Mouse (Mus musculus): ENCODE measurements around the gene Lrrc23. TPM values are rescaled to one million over a fixed set of nuclear protein-coding genes. Genes with fewer than 3 reads are reported as not detected.

The Lrrc23 gene
- total and polyA plus RNA-seq, 3 experiments, result 0.11 TPM; not detected in 2

- no peaks in the 10 kb centered on the region for H3K9me3 ChIP-seq (replicated peaks)
- no peak for TF ChIP-seq CTCF (IDR thresholded peaks at IDR 0.05; ENCODE audit: low read depth, low read length)
- TF ChIP-seq GATA2 (IDR thresholded peaks at IDR 0.05; ENCODE audit: borderline replicate concordance, low read depth, low read length), result no peak
- no peak for TF ChIP-seq TAL1 (conservative IDR thresholded peaks at IDR 0.05; ENCODE audit: low read depth, low read length)
- TF ChIP-seq GATA1 (IDR thresholded peaks at IDR 0.05; ENCODE audit: borderline replicate concordance, low read length), result no peak
- TF ChIP-seq POLR2AphosphoS5 (IDR thresholded peaks at IDR 0.05; ENCODE audit: insufficient replicate concordance, low read depth, low read length), result no peak
- no peak for DNase-seq (ENCODE audit: low spot score)
- H3K36me3 ChIP-seq (replicated peaks), result peaks cover 8% of the 10 kb centered on the region
- H3K4me1 ChIP-seq (ENCODE audit: insufficient read depth, low read depth, low read length), result peaks cover 38% of the 10 kb centered on the region
- peaks cover 42% of the 10 kb centered on the region for H3K27me3 ChIP-seq (ENCODE audit: insufficient read depth, low read length)
- H3K4me3 ChIP-seq (ENCODE audit: low read depth, low read length), result no peak overlapping the region
- ATAC-seq (ENCODE audit: extremely low read depth, insufficient number of reproducible peaks, low FRiP score, poor library complexity, severe bottlenecking), result no peak
Measured at GRCm38 (mm10) chr6:124753861-124754260, 25.7 kb downstream of the Lrrc23 start.

- Histone ChIP-seq H3K27me3 (ENCODE audit: insufficient read depth, low read length) (peaks cover 22% of the 10 kb centered on the region), H3K4me1 (ENCODE audit: insufficient read depth, low read depth, low read length) (peaks cover 29% of the 10 kb centered on the region), H3K4me3 (ENCODE audit: low read depth, low read length) (no peak overlapping the region), H3K9me3 (replicated peaks) (no peaks in the 10 kb centered on the region), H3K36me3 (replicated peaks) (peaks cover 28% of the 10 kb centered on the region)
- DNase-seq (ENCODE audit: low spot score), result no peak
- TF ChIP-seq GATA2 (IDR thresholded peaks at IDR 0.05; ENCODE audit: borderline replicate concordance, low read depth, low read length), result no peak
- no peak for TF ChIP-seq CTCF (IDR thresholded peaks at IDR 0.05; ENCODE audit: low read depth, low read length)
- TF ChIP-seq TAL1 (conservative IDR thresholded peaks at IDR 0.05; ENCODE audit: low read depth, low read length), result no peak
- no peak for ATAC-seq (ENCODE audit: extremely low read depth, insufficient number of reproducible peaks, low FRiP score, poor library complexity, severe bottlenecking)
Measured at GRCm38 (mm10) chr6:124750405-124750804, 29.1 kb downstream of the Lrrc23 start.

GRCm38 (mm10) chr6:124746654-124747632, 32.6 kb downstream of the Lrrc23 start:
- Histone ChIP-seq H3K4me3 (ENCODE audit: low read depth, low read length) (peak overlapping the region; percentile 80; the same call in 1 of the 2 replicates), H3K27me3 (ENCODE audit: insufficient read depth, low read length) (peaks cover 5% of the 10 kb centered on the region; the same call in 1 of the 2 replicates), H3K36me3 (replicated peaks) (peaks cover 49% of the 10 kb centered on the region), H3K9me3 (replicated peaks) (no peaks in the 10 kb centered on the region), H3K4me1 (ENCODE audit: insufficient read depth, low read depth, low read length) (peaks cover 53% of the 10 kb centered on the region)
- DNase-seq (ENCODE audit: low spot score) (no peak), ATAC-seq (ENCODE audit: extremely low read depth, insufficient number of reproducible peaks, low FRiP score, poor library complexity, severe bottlenecking) (no peak)
- TF ChIP-seq TAL1 (conservative IDR thresholded peaks at IDR 0.05; ENCODE audit: low read depth, low read length), result no peak
- TF ChIP-seq GATA2 (IDR thresholded peaks at IDR 0.05; ENCODE audit: borderline replicate concordance, low read depth, low read length), result no peak
- TF ChIP-seq POLR2AphosphoS5 (IDR thresholded peaks at IDR 0.05; ENCODE audit: insufficient replicate concordance, low read depth, low read length), result no peak
- no peak for TF ChIP-seq GATA1 (IDR thresholded peaks at IDR 0.05; ENCODE audit: borderline replicate concordance, low read length)
- no peak for TF ChIP-seq CTCF (IDR thresholded peaks at IDR 0.05; ENCODE audit: low read depth, low read length)

- H3K36me3 ChIP-seq (replicated peaks), result peaks cover 49% of the 10 kb centered on the region
- DNase-seq (ENCODE audit: low spot score), result no peak
- peak overlapping the region; percentile 80 for H3K4me3 ChIP-seq (ENCODE audit: low read depth, low read length)
- ATAC-seq (ENCODE audit: extremely low read depth, insufficient number of reproducible peaks, low FRiP score, poor library complexity, severe bottlenecking), result no peak
- H3K9me3 ChIP-seq (replicated peaks), result no peaks in the 10 kb centered on the region
- H3K27me3 ChIP-seq (ENCODE audit: insufficient read depth, low read length), result peaks cover 3% of the 10 kb centered on the region; the same call in 1 of the 2 replicates
- H3K4me1 ChIP-seq (ENCODE audit: insufficient read depth, low read depth, low read length), result peaks cover 58% of the 10 kb centered on the region
- TF ChIP-seq GATA2 (IDR thresholded peaks at IDR 0.05; ENCODE audit: borderline replicate concordance, low read depth, low read length) (no peak), POLR2AphosphoS5 (IDR thresholded peaks at IDR 0.05; ENCODE audit: insufficient replicate concordance, low read depth, low read length) (no peak), CTCF (IDR thresholded peaks at IDR 0.05; ENCODE audit: low read depth, low read length) (no peak), TAL1 (conservative IDR thresholded peaks at IDR 0.05; ENCODE audit: low read depth, low read length) (no peak), GATA1 (IDR thresholded peaks at IDR 0.05; ENCODE audit: borderline replicate concordance, low read length) (no peak)
Measured at GRCm38 (mm10) chr6:124746296-124746605, 33.3 kb downstream of the Lrrc23 start.

- Histone ChIP-seq H3K27me3 (ENCODE audit: insufficient read depth, low read length) (peaks cover 3% of the 10 kb centered on the region; the same call in 1 of the 2 replicates), H3K9me3 (replicated peaks) (no peaks in the 10 kb centered on the region), H3K36me3 (replicated peaks) (peaks cover 49% of the 10 kb centered on the region), H3K4me3 (ENCODE audit: low read depth, low read length) (peak overlapping the region; percentile 80), H3K4me1 (ENCODE audit: insufficient read depth, low read depth, low read length) (peaks cover 60% of the 10 kb centered on the region)
- TF ChIP-seq GATA2 (IDR thresholded peaks at IDR 0.05; ENCODE audit: borderline replicate concordance, low read depth, low read length) (no peak), CTCF (IDR thresholded peaks at IDR 0.05; ENCODE audit: low read depth, low read length) (peak; percentile 60)
- DNase-seq (ENCODE audit: low spot score), result peak; percentile 90
- ATAC-seq (ENCODE audit: extremely low read depth, insufficient number of reproducible peaks, low FRiP score, poor library complexity, severe bottlenecking), result peak; percentile 12
Measured at GRCm38 (mm10) chr6:124745490-124746295, 33.8 kb downstream of the Lrrc23 start.

GRCm38 (mm10) chr6:124744755-124745321, 34.7 kb downstream of the Lrrc23 start:
- no peaks in the 10 kb centered on the region for H3K9me3 ChIP-seq (replicated peaks)
- H3K27me3 ChIP-seq (ENCODE audit: insufficient read depth, low read length), result peaks cover 3% of the 10 kb centered on the region; the same call in 1 of the 2 replicates
- peaks cover 49% of the 10 kb centered on the region for H3K36me3 ChIP-seq (replicated peaks)
- H3K4me1 ChIP-seq (ENCODE audit: insufficient read depth, low read depth, low read length), result peaks cover 61% of the 10 kb centered on the region
- DNase-seq (ENCODE audit: low spot score), result no peak
- no peak for ATAC-seq (ENCODE audit: extremely low read depth, insufficient number of reproducible peaks, low FRiP score, poor library complexity, severe bottlenecking)
- peak overlapping the region; percentile 80 for H3K4me3 ChIP-seq (ENCODE audit: low read depth, low read length)
- no peak for TF ChIP-seq POLR2AphosphoS5 (IDR thresholded peaks at IDR 0.05; ENCODE audit: insufficient replicate concordance, low read depth, low read length)
- no peak for TF ChIP-seq GATA1 (IDR thresholded peaks at IDR 0.05; ENCODE audit: borderline replicate concordance, low read length)
- TF ChIP-seq GATA2 (IDR thresholded peaks at IDR 0.05; ENCODE audit: borderline replicate concordance, low read depth, low read length), result no peak
- no peak for TF ChIP-seq TAL1 (conservative IDR thresholded peaks at IDR 0.05; ENCODE audit: low read depth, low read length)
- no peak for TF ChIP-seq CTCF (IDR thresholded peaks at IDR 0.05; ENCODE audit: low read depth, low read length)
